Mouse (Mus musculus) embryo, embryonic 11.5 days (tissue): ENCODE measurements around the gene 5530401A14Rik.

ENCODE experiments used
- DNase-seq: peaks from one replicate; pipeline ENCODE4 v3.0.0-alpha.2; 2012; ENCODE audit warnings: low read depth, low spot score

5530401A14Rik gene

DNA sequence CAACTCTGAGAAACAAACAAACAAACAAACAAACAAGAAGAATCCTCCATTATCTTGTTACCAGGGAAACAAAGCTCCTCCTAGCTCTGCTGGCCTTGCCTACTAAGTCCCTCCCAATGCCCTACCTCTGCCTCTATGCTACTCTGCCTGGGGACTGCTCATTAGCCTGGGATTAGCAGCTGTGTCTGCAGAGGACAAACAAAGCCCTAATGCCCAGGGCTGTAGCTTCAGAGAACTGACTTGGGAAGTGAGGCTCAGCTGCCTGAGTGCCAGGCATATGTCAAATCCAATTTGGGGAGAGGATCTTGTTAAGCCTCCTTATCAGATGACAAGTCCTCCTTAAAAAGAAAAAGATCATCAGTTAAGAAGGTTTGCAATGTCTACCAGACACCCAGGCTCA, 65.9 kb downstream of the 5530401A14Rik start:
- DNase-seq = no peak

DNA sequence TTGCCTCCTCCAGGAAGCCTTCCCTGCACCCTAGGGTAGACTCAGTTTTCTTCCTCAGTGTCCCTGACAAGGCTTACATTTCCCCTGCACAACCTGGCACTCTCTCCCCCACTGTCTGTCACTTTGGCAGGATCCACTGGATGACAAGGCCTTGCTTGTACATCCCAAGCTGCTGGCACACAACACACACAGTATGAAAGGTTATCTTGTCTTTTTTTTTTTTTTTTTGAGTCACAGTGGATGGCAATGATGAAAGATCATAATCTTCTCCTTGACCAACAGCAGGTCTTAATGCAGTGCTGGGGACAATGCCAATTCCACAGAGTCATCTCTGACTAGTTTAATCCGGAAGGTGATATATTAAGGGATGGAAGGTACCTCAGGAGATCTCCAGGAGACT, 77.0 kb downstream of the 5530401A14Rik start:
- no peak for DNase-seq

- DNase-seq = peak; percentile 4
These were observed 80.5 kb downstream of the 5530401A14Rik start for GRCm38 (mm10) chr11:81940988-81941387.

DNA sequence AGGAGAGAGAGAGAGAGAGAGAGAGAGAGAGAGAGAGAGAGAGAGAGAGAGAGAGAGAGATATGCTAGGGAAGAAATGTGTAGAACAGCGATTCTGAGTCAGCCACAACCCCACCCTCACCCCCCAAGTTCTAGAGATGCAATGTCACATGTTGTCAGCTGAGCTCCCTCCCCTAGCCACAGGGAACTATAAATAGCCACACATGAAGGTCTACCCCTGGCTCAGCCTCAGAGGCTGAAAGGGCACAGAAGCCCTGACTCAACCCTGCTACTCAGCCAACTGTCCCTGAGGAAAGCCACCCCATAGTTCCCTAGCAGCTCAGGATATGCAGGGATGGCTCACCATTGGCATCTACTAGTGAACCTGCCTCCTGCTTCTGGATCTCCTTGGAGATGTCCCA, 81.7 kb downstream of the 5530401A14Rik start:
- DNase-seq = no peak
